In genomic region chr3:96904851-96905541, GRCm38 (mm10) we compare ENCODE assay signal across 8 mouse cellular contexts. TPM values are rescaled to one million over a fixed set of nuclear protein-coding genes. Genes with fewer than 3 reads are reported as not detected.
DNase-seq lines count a peak whose midpoint lies in the region; ATAC-seq lines count a peak whose summit lies in the region.

Gene Gpr89 (minus strand): TSS chr3:96905346.

- H3K4me1 ChIP-seq in lung, embryonic 16.5 days (replicated peaks; ENCODE audit: control insufficient read depth, insufficient read depth, low read length), result peaks cover 6% of the 10 kb centered on the region

- 0% methylated on average over 40 of the region's 40 CpGs for WGBS in lung, embryonic 16.5 days

- peak within 1 kb of the TSS; percentile 91 for H3K4me2 ChIP-seq in lung, embryonic 16.5 days (ENCODE audit: low read depth, low read length)

- peak; percentile 96 for DNase-seq in MEL-GATA-1-ER (ENCODE audit: extremely low read depth, low read depth)
- peak; percentile 96 for DNase-seq in cerebellum, adult 8-10 months
- DNase-seq in forelimb bud, embryonic 11.5 days (ENCODE audit: low read depth, low spot score), result peak; percentile 93
- peak; percentile 80 for DNase-seq in layer of hippocampus, adult 9-10 months (ENCODE audit: low spot score)
- DNase-seq in ovary, postnatal 10 days (ENCODE audit: low spot score), result peak; percentile 94
- peak; percentile 92 to 93 for DNase-seq in thymus, postnatal 10 days (ENCODE audit: low spot score in 2 of 2)

- peak; percentile 97 to 98 for ATAC-seq in hematopoietic stem cell, adult 5-6 weeks (replicated peaks in 1 of 2; ENCODE audit: insufficient read depth in 1 of 2, low FRiP score in 2 of 2, low TSS enrichment in 1 of 2, low read depth in 1 of 2, poor library complexity in 2 of 2, severe bottlenecking in 2 of 2)
- ATAC-seq in lung, embryonic 16.5 days (ENCODE audit: low read depth), result peak; percentile 98

- H3K27ac ChIP-seq in lung, embryonic 16.5 days (ENCODE audit: low read length), result no peak within 1 kb of the TSS

- peak within 1 kb of the TSS; percentile 90 for H3K9ac ChIP-seq in lung, embryonic 16.5 days (ENCODE audit: low read length)

- no peaks in the 10 kb centered on the region for H3K9me3 ChIP-seq in lung, embryonic 16.5 days (ENCODE audit: control insufficient read depth, low read length)

- H3K27me3 ChIP-seq in lung, embryonic 16.5 days (ENCODE audit: control insufficient read depth, insufficient read depth, low read depth, low read length), result peaks cover 4% of the 10 kb centered on the region; the same call in 1 of the 2 replicates

- H3K36me3 ChIP-seq in lung, embryonic 16.5 days (ENCODE audit: control insufficient read depth, insufficient read depth, low read length), result no peaks in the 10 kb centered on the region

- peak within 1 kb of the TSS; percentile 100 for H3K4me3 ChIP-seq in lung, embryonic 16.5 days (ENCODE audit: low read length)

RNA-seq across cellular contexts. Expression of gene Gpr89, which starts in this region (rescaled TPM):
- 12.8 and 23.0 TPM in 2 replicates for total RNA-seq in hematopoietic stem cell, adult 5-6 weeks (2017)
- 33.0 and 37.6 TPM in 2 replicates for polyA plus RNA-seq in lung, embryonic 16.5 days (2015; fragmentation: Nextera tagmentation; extraction: Ambion mirVana)
